Mouse (Mus musculus) limb, embryonic 13.5 days (tissue): ENCODE results near the gene Celf1. TPM values are rescaled to one million over a fixed set of nuclear protein-coding genes. Genes with fewer than 3 reads are reported as not detected.

Experiments used
- ATAC-seq: fragments of 200-750 bp; cut with Nextera tagmentation; 2 replicates; pipeline ENCODE4 v1.8.0; 2017; ENCODE audit warnings: low read depth, moderate number of reproducible peaks, moderate TSS enrichment; ENCODE audit not compliant: low FRiP score
- H3K27ac ChIP-seq: fragments of 300-500 bp; sonication (generic); 2 replicates; pipeline ENCODE4 v1.5.1; 2015; ENCODE audit warnings: inconsistent platforms, mild to moderate bottlenecking, moderate library complexity
- H3K27me3 ChIP-seq: fragments of 300-500 bp; sonication (generic); 2 replicates; pipeline ENCODE4 v1.6.1; 2015; ENCODE audit warnings: mild to moderate bottlenecking, inconsistent platforms
- H3K36me3 ChIP-seq: fragments of 300-500 bp; sonication (generic); 2 replicates; pipeline ENCODE4 v1.6.1; 2015; ENCODE audit warnings: inconsistent platforms, mild to moderate bottlenecking, moderate library complexity
- H3K4me1 ChIP-seq: fragments of 300-500 bp; sonication (generic); 2 replicates; pipeline ENCODE4 v1.6.1; 2015; ENCODE audit warnings: inconsistent platforms
- H3K4me2 ChIP-seq: fragments of 300-500 bp; sonication (generic); replicated peaks from 2 replicates; pipeline ENCODE4 v1.6.1; 2015; ENCODE audit warnings: inconsistent platforms, mild to moderate bottlenecking, moderate library complexity
- H3K4me3 ChIP-seq: fragments of 300-500 bp; sonication (generic); 2 replicates; pipeline ENCODE4 v1.5.1; 2015; ENCODE audit warnings: moderate library complexity, mild to moderate bottlenecking, inconsistent platforms
- H3K9ac ChIP-seq: fragments of 300-500 bp; sonication (generic); 2 replicates; pipeline ENCODE4 v1.6.1; 2015; ENCODE audit warnings: mild to moderate bottlenecking, inconsistent platforms
- H3K9me3 ChIP-seq: fragments of 300-500 bp; sonication (generic); 2 replicates; pipeline ENCODE4 v1.6.1; 2016; ENCODE audit warnings: inconsistent platforms
- WGBS: fragments of 180-500 bp; shearing (Covaris S2); methylation state at CpG from one replicate; pipeline ENCODE4 v1.1.7; 2015; 5-methylcytosine and 5-hydroxymethylcytosine counted together
- polyA plus RNA-seq: library from polyadenylated mRNA; unstranded; fragments of >200 nt; fragmentation: Nextera tagmentation; extraction: Ambion mirVana; gene quantifications from 2 replicates; pipeline ENCODE4 v1.2.1, GENCODE M21; 2015

The Celf1 gene
- polyA plus RNA-seq, 1 experiment from 2014 or later: 89.7 TPM

GRCm38 (mm10) chr2:91068162-91068871 is 128.1 kb downstream of the Celf1 start:
- Histone ChIP-seq H3K9me3 (no peaks in the 10 kb centered on the region), H3K4me2 (peak overlapping the region; percentile 79), H3K4me1 (peaks cover 20% of the 10 kb centered on the region), H3K27me3 (no peaks in the 10 kb centered on the region), H3K27ac (no peak overlapping the region), H3K36me3 (peaks cover 44% of the 10 kb centered on the region), H3K9ac (peak overlapping the region; percentile 73), H3K4me3 (peak overlapping the region; percentile 65)
- no peak for ATAC-seq
- 58% methylated on average over 13 of the region's 13 CpGs for WGBS

GRCm38 (mm10) chr2:91068872-91069165 is 128.6 kb downstream of the Celf1 start:
- ATAC-seq: no peak
- H3K4me3 ChIP-seq: peak overlapping the region; percentile 65

More at GRCm38 (mm10) chr2:91068872-91069165, 128.6 kb downstream of the Celf1 start:
- 46% methylated on average over 6 of the region's 6 CpGs for WGBS
- Histone ChIP-seq H3K27me3 (no peaks in the 10 kb centered on the region), H3K4me2 (peak overlapping the region; percentile 79), H3K4me1 (peaks cover 20% of the 10 kb centered on the region), H3K9ac (peak overlapping the region; percentile 73), H3K27ac (no peak overlapping the region; the same call in 1 of the 2 replicates), H3K36me3 (peaks cover 39% of the 10 kb centered on the region), H3K9me3 (no peaks in the 10 kb centered on the region)

Other genes with a start within 250 kb of the Celf1 start
- gene Fnbp4, start 195.0 kb upstream of the Celf1 start, polyA plus RNA-seq: 115 and 122 TPM in 2 replicates
- gene Agbl2, start 157.7 kb upstream of the Celf1 start, polyA plus RNA-seq: 1.2 and 1.4 TPM in 2 replicates
- 200 and 206 TPM in 2 replicates for gene Mtch2, start 93.2 kb upstream of the Celf1 start, polyA plus RNA-seq
- gene C1qtnf4, start 54.5 kb upstream of the Celf1 start, polyA plus RNA-seq: 26.8 and 27.0 TPM in 2 replicates
- gene Kbtbd4, start 35.6 kb upstream of the Celf1 start, polyA plus RNA-seq: 46.0 and 49.2 TPM in 2 replicates
- 215 and 224 TPM in 2 replicates for gene Ndufs3, start 35.6 kb upstream of the Celf1 start, polyA plus RNA-seq
- gene Rapsn, start 95.2 kb downstream of the Celf1 start, polyA plus RNA-seq: 18.3 and 19.2 TPM in 2 replicates
- 316 and 328 TPM in 2 replicates for gene Psmc3, start 113.6 kb downstream of the Celf1 start, polyA plus RNA-seq
- 59.9 and 67.5 TPM in 2 replicates for gene Slc39a13, start 130.0 kb downstream of the Celf1 start, polyA plus RNA-seq
- gene Spi1, start 142.0 kb downstream of the Celf1 start, polyA plus RNA-seq: 4.6 and 6.0 TPM in 2 replicates
- gene Mybpc3, start 177.8 kb downstream of the Celf1 start, polyA plus RNA-seq: not detected in 2 replicates
- gene Madd, start 243.5 kb downstream of the Celf1 start, polyA plus RNA-seq: 10.8 and 11.8 TPM in 2 replicates